ENCODE assay signal across 8 mouse cellular contexts in genomic region chr4:108833828-108834114, GRCm38 (mm10). TPM values are rescaled to one million over a fixed set of nuclear protein-coding genes. Genes with fewer than 3 reads are reported as not detected.
DNase-seq lines count a peak whose midpoint lies in the region; ATAC-seq and TF ChIP-seq lines count a peak whose summit lies in the region.

No protein-coding gene starts in this region.

- peak overlapping the region; percentile 83 for H3K4me2 ChIP-seq in limb, embryonic 13.5 days (replicated peaks)

- no peaks in the 10 kb centered on the region for H3K27me3 ChIP-seq in limb, embryonic 13.5 days

- no peaks in the 10 kb centered on the region for H3K9me3 ChIP-seq in limb, embryonic 13.5 days

- H3K4me3 ChIP-seq in lung, adult 2 months (replicated peaks; ENCODE audit: extremely low read depth, low read depth, low read length) = peak overlapping the region; percentile 97
- peak overlapping the region; percentile 89 for H3K4me3 ChIP-seq in limb, embryonic 13.5 days
- H3K4me3 ChIP-seq in olfactory bulb, adult 2 months (ENCODE audit: insufficient read depth, low read depth, low read length) = peak overlapping the region; percentile 100

- H3K36me3 ChIP-seq in limb, embryonic 13.5 days = peaks cover 9% of the 10 kb centered on the region

- H3K27ac ChIP-seq in limb, embryonic 13.5 days = peak overlapping the region; percentile 99
- H3K27ac ChIP-seq in olfactory bulb, adult 2 months (ENCODE audit: insufficient read depth, low read depth, low read length) = peak overlapping the region; percentile 95

- TF ChIP-seq CTCF in lung, adult 2 months (IDR thresholded peaks at IDR 0.05; ENCODE audit: insufficient read depth, low read length) = no peak
- TF ChIP-seq CTCF in olfactory bulb, adult 2 months (IDR thresholded peaks at IDR 0.05; ENCODE audit: insufficient read depth, low read depth, low read length) = no peak

- peak overlapping the region; percentile 95 for H3K9ac ChIP-seq in limb, embryonic 13.5 days

- no peak for TF ChIP-seq POLR2A in lung, adult 2 months (IDR thresholded peaks at IDR 0.05; ENCODE audit: borderline replicate concordance, extremely low read depth, low read depth, low read length)
- no peak for TF ChIP-seq POLR2A in olfactory bulb, adult 2 months (IDR thresholded peaks at IDR 0.05; ENCODE audit: insufficient read depth, low read depth, low read length)

- peak; percentile 50 for ATAC-seq in erythroid progenitor cell, adult 5-6 weeks (replicated peaks; ENCODE audit: low FRiP score, poor library complexity, severe bottlenecking)
- no peak for ATAC-seq in limb, embryonic 13.5 days (ENCODE audit: low FRiP score, low read depth)

- H3K4me1 ChIP-seq in lung, adult 2 months (ENCODE audit: control insufficient read depth, insufficient read depth, low read length) = peaks cover 10% of the 10 kb centered on the region; the same call in 1 of the 2 replicates
- peaks cover 41% of the 10 kb centered on the region for H3K4me1 ChIP-seq in limb, embryonic 13.5 days
- peaks cover 10% of the 10 kb centered on the region for H3K4me1 ChIP-seq in olfactory bulb, adult 2 months (ENCODE audit: control insufficient read depth, insufficient read depth, low read length)

- 0% methylated on average over 6 of the region's 6 CpGs for WGBS in lung, adult 2 months
- under 1% methylated on average over 6 of the region's 6 CpGs for WGBS in limb, embryonic 13.5 days
- under 1% methylated on average over 6 of the region's 6 CpGs for WGBS in olfactory bulb, adult 2 months

- no peak for DNase-seq in lung, adult 2 months
- no peak for DNase-seq in lung, postnatal 10 days
- no peak for DNase-seq in embryo, embryonic 11 days
- no peak for DNase-seq in gastrocnemius, adult 18-20 months (ENCODE audit: low spot score)
- DNase-seq in frontal cortex, postnatal 25 days (ENCODE audit: low spot score in 2 of 2) = no peak

RNA-seq across cellular contexts. Expression of gene Btf3l4, which starts 0.4 kb away (rescaled TPM):
- polyA plus RNA-seq in lung, adult 2 months (2012; rRNA removed) = 10.1 and 12.8 TPM in 2 replicates
- 33.5 and 49.7 TPM in 2 replicates for total RNA-seq in erythroid progenitor cell, adult 5-6 weeks (2015; ENCODE audit: low replicate concordance)
- total RNA-seq in erythroid progenitor cell, adult 5-6 weeks (2017; ENCODE audit: low replicate concordance) = 30.3 and 36.5 TPM in 2 replicates
- polyA plus RNA-seq in limb, embryonic 13.5 days (2015; fragmentation: Nextera tagmentation; extraction: Ambion mirVana) = 198 and 209 TPM in 2 replicates
- not detected in 2 replicates for polyA plus RNA-seq in olfactory bulb, adult 2 months (2012; ENCODE audit: insufficient read depth, insufficient read length, low replicate concordance, missing spikeins)
- 10 to 100 TPM; 39.5 to 44.5 TPM for total RNA-seq in gastrocnemius, adult 18-20 months (2021)

RNA-seq across cellular contexts. Expression of gene Txndc12, which starts 0.6 kb away (rescaled TPM):
- polyA plus RNA-seq in lung, adult 2 months (2012; rRNA removed) = 15.0 and 22.2 TPM in 2 replicates
- 13.8 and 15.1 TPM in 2 replicates for total RNA-seq in erythroid progenitor cell, adult 5-6 weeks (2015; ENCODE audit: low replicate concordance)
- 7.9 and 14.8 TPM in 2 replicates for total RNA-seq in erythroid progenitor cell, adult 5-6 weeks (2017; ENCODE audit: low replicate concordance)
- polyA plus RNA-seq in limb, embryonic 13.5 days (2015; fragmentation: Nextera tagmentation; extraction: Ambion mirVana) = 115 and 121 TPM in 2 replicates
- not detected in 2 replicates for polyA plus RNA-seq in olfactory bulb, adult 2 months (2012; ENCODE audit: insufficient read depth, insufficient read length, low replicate concordance, missing spikeins)
- 10 to 100 TPM; 10.9 to 12.0 TPM for total RNA-seq in gastrocnemius, adult 18-20 months (2021)

RNA-seq across cellular contexts. Expression of gene Kti12, which starts 13.8 kb away (rescaled TPM):
- 26.0 and 35.2 TPM in 2 replicates for polyA plus RNA-seq in lung, adult 2 months (2012; rRNA removed)
- 8.4 and 17.7 TPM in 2 replicates for total RNA-seq in erythroid progenitor cell, adult 5-6 weeks (2015; ENCODE audit: low replicate concordance)
- total RNA-seq in erythroid progenitor cell, adult 5-6 weeks (2017; ENCODE audit: low replicate concordance) = 2.6 and 4.4 TPM in 2 replicates
- polyA plus RNA-seq in limb, embryonic 13.5 days (2015; fragmentation: Nextera tagmentation; extraction: Ambion mirVana) = 49.6 and 50.5 TPM in 2 replicates
- not detected in 2 replicates for polyA plus RNA-seq in olfactory bulb, adult 2 months (2012; ENCODE audit: insufficient read depth, insufficient read length, low replicate concordance, missing spikeins)
- 10 to 100 TPM; 21.2 to 24.5 TPM for total RNA-seq in gastrocnemius, adult 18-20 months (2021)

RNA-seq across cellular contexts. Expression of gene A730015C16Rik, which starts 14.6 kb away (rescaled TPM):
- 0.21 and 0.49 TPM in 2 replicates for polyA plus RNA-seq in lung, adult 2 months (2012; rRNA removed)
- not detected in 2 replicates for total RNA-seq in erythroid progenitor cell, adult 5-6 weeks (2015; ENCODE audit: low replicate concordance)
- total RNA-seq in erythroid progenitor cell, adult 5-6 weeks (2017; ENCODE audit: low replicate concordance) = 0.51 TPM in 1 of 2 replicates, not detected in the other
- polyA plus RNA-seq in limb, embryonic 13.5 days (2015; fragmentation: Nextera tagmentation; extraction: Ambion mirVana) = 1.5 and 1.6 TPM in 2 replicates
- not detected in 2 replicates for polyA plus RNA-seq in olfactory bulb, adult 2 months (2012; ENCODE audit: insufficient read depth, insufficient read length, low replicate concordance, missing spikeins)
- total RNA-seq in gastrocnemius, adult 18-20 months (2021) = not detected

RNA-seq across cellular contexts. Expression of gene Rab3b, which starts 45.1 kb away (rescaled TPM):
- polyA plus RNA-seq in lung, adult 2 months (2012; rRNA removed) = 1.9 and 2.3 TPM in 2 replicates
- total RNA-seq in erythroid progenitor cell, adult 5-6 weeks (2015; ENCODE audit: low replicate concordance) = not detected in 2 replicates
- total RNA-seq in erythroid progenitor cell, adult 5-6 weeks (2017; ENCODE audit: low replicate concordance) = not detected in 2 replicates
- 18.0 and 19.7 TPM in 2 replicates for polyA plus RNA-seq in limb, embryonic 13.5 days (2015; fragmentation: Nextera tagmentation; extraction: Ambion mirVana)
- 395 TPM in 1 of 2 replicates, not detected in the other for polyA plus RNA-seq in olfactory bulb, adult 2 months (2012; ENCODE audit: insufficient read depth, insufficient read length, low replicate concordance, missing spikeins)
- under 1 TPM; 0.14 to 0.21 TPM for total RNA-seq in gastrocnemius, adult 18-20 months (2021)

Comparison
In these comparisons a context has a peak if more than half of its experiments do, and no peak if none do; other contexts are left out.
1. RNA of gene Kti12, which starts 13.8 kb away (polyA plus RNA-seq): 49.6 to 50.5 TPM in limb, embryonic 13.5 days and 26.0 to 35.2 TPM in lung, adult 2 months; not detected in olfactory bulb, adult 2 months; every median in the first group is over 10 times any median in the second.
2. Peak in every context shown above with its lines, with median percentiles within 50 percentile points of each other: H3K4me3 ChIP-seq.